Mouse (Mus musculus) liver, embryonic 14.5 days (tissue): Measurements from ENCODE around the gene Egfl7. TPM values are rescaled to one million over a fixed set of nuclear protein-coding genes. Genes with fewer than 3 reads are reported as not detected.

Source experiments
- ATAC-seq: fragments of 200-750 bp; cut with Nextera tagmentation; 2 replicates; pipeline ENCODE4 v1.8.0; 2017; ENCODE audit warnings: moderate number of reproducible peaks, mild to moderate bottlenecking, moderate library complexity; ENCODE audit not compliant: insufficient read depth
- DNase-seq, 3 experiments: peaks; one replicate each; pipeline ENCODE4 v3.0.0-alpha.2; 2012 to 2013; ENCODE audit warnings: low read depth in 3 of 3, low spot score in 3 of 3
- H3K27ac ChIP-seq: fragments of 300-500 bp; sonication (generic); 2 replicates; pipeline ENCODE4 v1.5.1; 2014; ENCODE audit warnings: moderate library complexity, mild to moderate bottlenecking, control low read depth, inconsistent platforms
- H3K27me3 ChIP-seq: fragments of 300-500 bp; sonication (generic); 2 replicates; pipeline ENCODE4 v1.6.1; 2014; ENCODE audit warnings: mild to moderate bottlenecking, low read length, moderate library complexity; ENCODE audit not compliant: control insufficient read depth, insufficient read depth
- H3K36me3 ChIP-seq: fragments of 300-500 bp; sonication (generic); replicated peaks from 2 replicates; pipeline ENCODE4 v1.6.1; 2014; ENCODE audit warnings: low read depth; ENCODE audit not compliant: control insufficient read depth, insufficient read depth
- H3K4me1 ChIP-seq, 2 experiments: fragments of 200-500 bp in 1 of 2; fragments of 300-500 bp in 1 of 2; sonication (generic) in 1 of 2; replicated peaks; 2 replicates each; pipeline ENCODE4 v1.6.1; 2012 to 2014; ENCODE audit warnings: antibody characterized with exemption in 1 of 2, inconsistent platforms in 1 of 2, low read length in 1 of 2; ENCODE audit not compliant: control insufficient read depth in 2 of 2, insufficient read depth in 2 of 2
- H3K4me2 ChIP-seq: fragments of 300-500 bp; sonication (generic); 2 replicates; pipeline ENCODE4 v1.6.1; 2014; ENCODE audit warnings: low read depth, mild to moderate bottlenecking, control low read depth, moderate library complexity
- H3K4me3 ChIP-seq, 2 experiments: fragments of 200-500 bp in 1 of 2; fragments of 300-500 bp in 1 of 2; sonication (generic) in 1 of 2; 2 replicates each; pipeline ENCODE4 v1.5.1; 2012 to 2014; ENCODE audit warnings: low read depth in 2 of 2, low read length in 2 of 2, mild to moderate bottlenecking in 2 of 2, control low read depth in 1 of 2, inconsistent platforms in 1 of 2, moderate library complexity in 1 of 2; ENCODE audit not compliant: insufficient read depth in 1 of 2
- H3K9ac ChIP-seq: fragments of 300-500 bp; sonication (generic); replicated peaks from 2 replicates; pipeline ENCODE4 v1.6.1; 2014; ENCODE audit warnings: mild to moderate bottlenecking, control low read depth, moderate library complexity
- H3K9me3 ChIP-seq: fragments of 300-500 bp; sonication (generic); 2 replicates; pipeline ENCODE4 v1.6.1; 2016; ENCODE audit warnings: low read length, mixed read lengths; ENCODE audit not compliant: control insufficient read depth
- CTCF ChIP-seq: IDR thresholded peaks from 2 replicates; pipeline ENCODE4 v1.5.1; 2016; ENCODE audit warnings: antibody characterized with exemption, low read depth, control low read depth
- EP300 ChIP-seq: IDR thresholded peaks from 2 replicates; pipeline ENCODE4 v1.6.1; 2016; ENCODE audit warnings: antibody characterized with exemption, low read depth
- WGBS: fragments of 180-500 bp; shearing (Covaris S2); extraction: QIAGEN DNeasy Blood & Tissue Kit; methylation state at CpG from one replicate; pipeline ENCODE4 v1.1.7; 2014; ENCODE audit not compliant: insufficient replicate concordance; 5-methylcytosine and 5-hydroxymethylcytosine counted together
- polyA plus RNA-seq, 2 experiments: library from polyadenylated mRNA; depleted of rRNA in 1 of 2; stranded (reverse) in 1 of 2; unstranded in 1 of 2; fragments of >200 nt; fragmentation: Nextera tagmentation in 1 of 2; extraction: Ambion mirVana in 1 of 2; gene quantifications; 2 replicates each; pipeline versions ENCODE4 v1.2.1 to v1.2.3; 2012 to 2014

The Egfl7 gene
- polyA plus RNA-seq, 2 experiments, result 47.6 to 68.0 TPM

GRCm38 (mm10) chr2:26550777-26551176 lies 29.0 kb upstream of the Egfl7 start:
- no peak overlapping the region for H3K4me3 ChIP-seq
- H3K27ac ChIP-seq, result no peak overlapping the region
- TF ChIP-seq CTCF (no peak), EP300 (no peak)
- H3K4me1 ChIP-seq, result peaks cover 2 to 26% of the 10 kb centered on the region in 2 experiments; a peak in 3 of 4 replicates
- no peaks in the 10 kb centered on the region for H3K9me3 ChIP-seq
- WGBS, result 41% methylated on average over 3 of the region's 3 CpGs
- DNase-seq (no peak), ATAC-seq (no peak)
- H3K36me3 ChIP-seq, result no peaks in the 10 kb centered on the region
- H3K4me2 ChIP-seq, result no peak overlapping the region
- H3K27me3 ChIP-seq, result no peaks in the 10 kb centered on the region
- H3K9ac ChIP-seq, result no peak overlapping the region

- no peaks in the 10 kb centered on the region for H3K36me3 ChIP-seq
- no peak overlapping the region for H3K9ac ChIP-seq
- H3K4me1 ChIP-seq, result peaks cover 2 to 30% of the 10 kb centered on the region in 2 experiments; a peak in 3 of 4 replicates
- ATAC-seq, result no peak
- TF ChIP-seq CTCF (no peak), EP300 (no peak)
- DNase-seq, result no peak
- H3K27me3 ChIP-seq, result no peaks in the 10 kb centered on the region
- H3K4me3 ChIP-seq, result no peak overlapping the region
- no peak overlapping the region for H3K27ac ChIP-seq
- H3K9me3 ChIP-seq, result no peaks in the 10 kb centered on the region
- 33% methylated on average over 8 of the region's 8 CpGs for WGBS
- H3K4me2 ChIP-seq, result no peak overlapping the region
Measured at GRCm38 (mm10) chr2:26551446-26551845, 28.4 kb upstream of the Egfl7 start.

GRCm38 (mm10) chr2:26552066-26552465 lies 27.7 kb upstream of the Egfl7 start:
- H3K27me3 ChIP-seq, result no peaks in the 10 kb centered on the region
- DNase-seq (no peak), ATAC-seq (no peak)
- no peak overlapping the region for H3K4me3 ChIP-seq
- 59% methylated on average over 2 of the region's 2 CpGs for WGBS
- no peak overlapping the region for H3K9ac ChIP-seq
- H3K27ac ChIP-seq, result no peak overlapping the region
- H3K4me2 ChIP-seq, result no peak overlapping the region
- TF ChIP-seq CTCF, result no peak
- no peaks in the 10 kb centered on the region for H3K36me3 ChIP-seq
- H3K4me1 ChIP-seq, result peaks cover 2 to 33% of the 10 kb centered on the region in 2 experiments; a peak in 3 of 4 replicates
- H3K9me3 ChIP-seq, result no peaks in the 10 kb centered on the region

GRCm38 (mm10) chr2:26553904-26554303 lies 25.9 kb upstream of the Egfl7 start:
- Histone ChIP-seq H3K9ac (no peak overlapping the region), H3K27me3 (no peaks in the 10 kb centered on the region), H3K4me1 (peaks cover 2 to 36% of the 10 kb centered on the region in 2 experiments; a peak in 3 of 4 replicates), H3K4me2 (no peak overlapping the region), H3K27ac (no peak overlapping the region), H3K36me3 (no peaks in the 10 kb centered on the region), H3K9me3 (no peaks in the 10 kb centered on the region), H3K4me3 (no peak overlapping the region)
- WGBS, result 56% methylated on average over 9 of the region's 9 CpGs
- ATAC-seq, result no peak
- no peak for TF ChIP-seq CTCF
- TF ChIP-seq EP300, result no peak
- DNase-seq, result no peak

- Histone ChIP-seq H3K9me3 (no peaks in the 10 kb centered on the region), H3K9ac (no peak overlapping the region), H3K27me3 (no peaks in the 10 kb centered on the region), H3K4me2 (no peak overlapping the region), H3K4me1 (peaks cover 0 to 28% of the 10 kb centered on the region in 2 experiments; a peak in 2 of 4 replicates), H3K4me3 (no peak overlapping the region), H3K27ac (no peak overlapping the region), H3K36me3 (no peaks in the 10 kb centered on the region)
- no peak for DNase-seq
- TF ChIP-seq CTCF, result no peak
- no peak for TF ChIP-seq EP300
- ATAC-seq, result no peak
- WGBS, result 59% methylated on average over 4 of the region's 4 CpGs
Measured at GRCm38 (mm10) chr2:26555076-26555475, 24.7 kb upstream of the Egfl7 start.
